Mouse (Mus musculus) brain, embryonic 14.5 days (tissue): ENCODE data around the gene Stoml2. TPM values are rescaled to one million over a fixed set of nuclear protein-coding genes. Genes with fewer than 3 reads are reported as not detected.

Experiments
- DNase-seq: peaks from one replicate; pipeline ENCODE4 v3.0.0-alpha.2; 2011; ENCODE audit warnings: low read depth
- CTCF ChIP-seq: fragments of 200-500 bp; IDR thresholded peaks from 2 replicates; pipeline ENCODE4 v1.5.1; 2012; ENCODE audit warnings: inconsistent platforms, mild to moderate bottlenecking, moderate library complexity, borderline replicate concordance; ENCODE audit not compliant: insufficient read depth, insufficient read length; ENCODE audit errors: extremely low read depth
- POLR2A ChIP-seq: fragments of 200-500 bp; IDR thresholded peaks from 2 replicates; pipeline ENCODE4 v1.6.1; 2012; ENCODE audit warnings: mild to moderate bottlenecking, inconsistent platforms, borderline replicate concordance; ENCODE audit not compliant: poor library complexity, insufficient read depth, insufficient read length, severe bottlenecking; ENCODE audit errors: extremely low read depth
- polyA plus RNA-seq: library from polyadenylated mRNA; depleted of rRNA; stranded (reverse); fragments of >200 nt; gene quantifications from 2 replicates; pipeline ENCODE4 v1.2.3, GENCODE M21; 2012

Gene Stoml2
- polyA plus RNA-seq, 1 experiment: 106 TPM

DNA sequence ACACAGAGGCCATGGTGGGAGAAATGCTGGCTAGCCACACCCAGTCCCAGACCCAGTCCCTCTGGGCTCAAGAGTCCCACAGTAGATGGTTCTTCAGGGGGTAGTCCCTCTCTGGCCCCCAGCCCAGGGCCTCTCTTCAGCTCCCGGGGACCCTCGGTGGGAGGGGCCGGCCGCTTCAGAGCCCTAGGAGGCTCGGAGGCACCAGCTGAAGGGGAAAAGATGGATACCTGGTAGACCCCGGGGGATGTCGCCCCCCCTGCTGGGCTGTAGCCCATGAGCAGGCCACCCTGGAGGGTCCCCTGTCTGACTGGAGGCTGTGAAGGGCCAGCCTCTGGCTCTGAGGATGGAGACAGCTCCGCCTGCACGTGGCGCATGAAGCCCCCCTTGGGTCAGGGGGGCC, 4.8 kb upstream of the Stoml2 start:
- TF ChIP-seq CTCF (no peak), POLR2A (no peak)
- DNase-seq: no peak

DNA sequence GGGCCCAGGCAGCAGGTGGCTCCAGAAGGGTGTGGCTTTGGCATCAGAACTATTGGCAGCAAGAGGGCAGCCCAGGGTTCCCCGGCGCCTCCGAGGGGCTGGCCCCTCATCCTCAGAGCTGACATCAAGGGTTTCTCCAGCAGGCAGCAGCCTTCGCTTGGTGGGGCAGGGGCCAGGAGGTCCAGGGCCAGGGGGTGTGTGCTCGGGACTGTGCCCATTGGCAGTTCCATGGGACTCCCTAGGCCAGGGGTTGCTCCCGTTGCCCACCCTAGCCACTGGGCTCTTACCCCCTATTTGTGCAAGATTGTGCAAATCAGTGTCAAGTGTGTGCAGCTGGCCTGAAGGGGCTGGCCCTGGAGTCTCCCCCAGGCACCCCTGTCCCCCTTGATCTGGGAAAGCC, 4.3 kb upstream of the Stoml2 start:
- TF ChIP-seq CTCF (no peak), POLR2A (no peak)
- no peak for DNase-seq

DNA sequence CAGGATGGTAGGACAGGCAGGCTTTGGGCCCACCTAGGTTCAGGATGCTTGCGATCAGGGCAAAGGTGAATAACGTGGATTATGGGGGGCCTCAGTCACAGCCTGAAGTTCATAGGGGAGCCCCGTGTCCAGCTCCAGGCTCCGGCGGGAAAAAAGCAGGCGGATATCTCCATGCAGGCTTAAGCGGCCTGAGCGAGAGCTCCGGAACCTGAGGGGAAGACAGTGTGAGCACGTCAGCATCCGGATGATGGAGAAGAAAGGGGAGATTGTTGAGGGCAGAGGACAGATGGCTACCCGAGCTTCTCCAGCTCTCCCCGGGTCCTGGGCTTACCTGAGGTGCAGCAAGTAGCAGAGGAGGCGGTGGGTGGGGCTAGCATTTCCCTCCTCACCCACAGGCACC, 2.0 kb upstream of the Stoml2 start:
- TF ChIP-seq POLR2A (no peak), CTCF (no peak)
- no peak for DNase-seq

DNA sequence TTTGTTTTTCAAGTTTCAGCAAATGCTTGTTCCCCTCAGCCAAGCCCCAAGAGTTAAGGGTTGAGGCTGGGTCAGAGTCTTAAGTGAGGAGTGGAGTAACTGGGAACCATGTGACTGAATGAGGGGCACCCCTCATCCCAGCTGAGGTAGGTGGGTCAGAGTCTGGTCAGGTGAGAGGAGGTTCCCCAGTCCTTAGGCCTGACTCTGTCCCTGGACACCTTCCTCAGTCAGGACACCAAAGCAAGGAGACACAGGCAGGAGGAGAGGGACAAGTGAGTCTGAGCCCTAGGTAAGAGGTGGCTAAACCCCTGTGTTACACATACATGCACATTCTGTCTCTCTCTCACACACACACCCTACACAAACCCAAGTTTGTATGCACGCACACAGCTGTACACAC, 991 bp upstream of the Stoml2 start:
- TF ChIP-seq CTCF (no peak), POLR2A (no peak)
- DNase-seq: no peak

DNA sequence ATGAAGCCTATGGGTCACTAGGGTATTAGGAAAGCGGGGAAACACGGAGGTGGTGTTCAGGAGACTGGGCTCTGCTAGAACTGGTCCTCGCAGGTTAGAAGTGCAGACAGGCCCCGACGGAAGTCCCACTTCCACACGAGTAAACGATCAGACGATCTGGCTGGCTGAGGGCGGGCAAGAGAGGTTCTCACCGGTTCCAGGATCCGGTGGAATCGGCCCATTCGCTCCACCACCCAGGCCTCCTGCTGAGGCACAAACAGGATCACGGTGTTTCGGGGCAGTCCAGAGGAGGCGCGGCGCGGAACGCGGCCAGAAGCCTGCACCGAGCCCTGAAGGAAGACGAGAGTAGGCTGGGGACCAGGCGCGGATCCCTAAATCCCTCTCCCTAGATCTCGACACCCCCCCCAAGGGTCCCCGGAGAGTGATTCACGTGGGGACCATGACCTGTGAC, 705 bp downstream of the Stoml2 start:
- no peak for DNase-seq
- no peak for TF ChIP-seq POLR2A

DNA sequence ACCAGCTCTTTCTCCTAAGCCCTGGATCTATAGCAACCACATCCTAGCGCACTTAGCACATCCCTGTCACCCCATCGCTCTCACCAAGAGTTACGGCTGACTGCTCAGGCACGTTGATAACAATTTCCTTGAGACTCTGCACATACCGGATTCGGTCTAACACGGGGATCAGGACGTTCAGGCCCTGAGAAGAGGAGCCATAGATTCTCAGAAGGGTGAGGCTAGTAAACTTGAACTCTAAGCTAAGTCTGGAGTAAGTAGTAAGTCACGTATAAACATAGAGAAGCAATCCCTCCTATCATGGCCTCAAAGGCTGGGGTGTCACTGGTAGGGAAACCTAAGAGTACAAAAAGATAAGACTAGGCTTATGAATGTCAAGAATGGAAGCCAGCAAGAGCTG, 1.2 kb downstream of the Stoml2 start:
- DNase-seq: no peak
- TF ChIP-seq POLR2A (no peak), CTCF (no peak)

DNA sequence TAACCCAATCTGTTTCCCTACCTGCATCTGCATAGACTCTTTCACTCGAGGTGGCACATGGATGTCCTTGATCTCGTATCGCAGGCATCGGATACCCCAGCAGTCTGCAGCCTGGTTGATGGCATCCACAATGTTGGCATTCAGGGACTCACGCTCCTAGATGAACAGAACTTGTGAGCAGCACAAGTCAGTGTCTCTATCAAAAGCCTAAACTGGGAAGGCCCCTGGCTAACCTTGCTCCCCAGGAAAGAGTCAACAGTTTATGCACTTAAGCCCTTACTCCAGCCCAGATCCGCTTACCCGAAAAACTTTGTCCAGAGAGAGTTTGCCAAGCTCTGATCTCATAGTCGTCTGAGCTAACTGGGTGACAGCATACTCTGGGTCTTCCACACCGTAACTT, 1.8 kb downstream of the Stoml2 start:
- no peak for TF ChIP-seq POLR2A
- no peak for TF ChIP-seq CTCF
- no peak for DNase-seq

DNA sequence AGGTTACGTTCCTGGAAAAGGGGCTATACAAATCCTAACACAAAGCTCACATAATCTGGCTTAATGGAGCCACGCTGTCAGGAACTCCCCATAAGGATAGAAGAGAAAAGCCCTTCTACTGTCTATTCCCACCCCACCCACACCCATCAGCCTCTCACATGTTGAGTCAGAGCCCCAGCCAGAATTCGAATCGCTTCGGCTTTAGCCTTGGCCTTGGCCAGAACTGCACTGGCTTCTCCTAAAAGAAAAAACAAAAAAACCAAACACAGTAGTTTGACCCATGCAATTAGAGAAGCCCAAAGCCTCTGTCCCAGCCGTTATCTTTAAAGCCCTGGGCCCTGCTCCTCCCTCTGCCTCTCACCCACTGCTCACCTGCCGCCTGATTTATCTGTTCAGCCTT, 2.4 kb downstream of the Stoml2 start:
- DNase-seq: no peak
- TF ChIP-seq CTCF (no peak), POLR2A (no peak)

DNA sequence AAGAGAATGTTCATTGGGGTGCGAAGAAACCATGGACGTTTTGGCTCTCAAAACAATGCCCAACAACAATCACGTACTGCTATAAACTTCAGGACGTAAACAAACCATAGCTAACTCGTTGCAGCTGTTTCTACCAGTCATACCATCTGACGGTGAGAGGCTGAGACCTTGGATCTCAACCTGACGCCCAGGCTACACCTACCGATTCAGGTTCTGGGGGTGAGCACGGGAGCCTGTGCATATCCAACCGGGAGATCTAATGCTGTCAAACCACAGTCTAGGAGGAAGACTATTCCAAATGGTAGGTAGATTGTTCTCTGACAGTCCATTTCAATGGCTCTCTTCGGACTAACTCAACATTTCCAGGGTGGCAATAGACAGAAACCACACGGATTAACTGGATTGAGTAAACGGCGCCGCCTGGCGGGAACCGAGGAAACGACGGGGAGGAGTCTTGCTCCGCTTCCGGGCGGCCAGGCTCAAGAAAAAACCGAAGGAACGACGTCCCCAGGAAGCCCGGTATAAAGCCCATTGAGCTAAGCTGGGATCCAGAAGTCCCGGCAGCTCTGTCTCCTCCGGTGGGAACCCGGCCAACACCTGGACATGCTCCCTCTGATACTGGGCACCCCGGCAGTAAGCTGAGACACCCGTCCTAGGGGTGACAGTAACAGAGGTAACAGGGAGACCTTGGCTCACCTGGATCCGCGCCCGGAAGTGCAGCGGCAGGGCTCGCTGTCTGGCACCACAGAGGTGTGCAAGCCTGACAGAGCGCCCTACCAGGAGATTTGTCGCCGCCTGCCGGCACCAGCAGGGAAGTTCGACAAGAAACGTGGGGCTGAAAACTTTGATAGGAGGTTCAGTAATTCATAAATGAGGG, 6.2 kb downstream of the Stoml2 start, which contains the start of gene Pigo:
TSS of gene Pigo (minus strand) at position 736 of the 877 bp plus-strand sequence.
- TF ChIP-seq CTCF (peak; percentile 92), POLR2A (peak; percentile 56; the same call in 1 of the 2 replicates)
- DNase-seq: peak; percentile 97

DNA sequence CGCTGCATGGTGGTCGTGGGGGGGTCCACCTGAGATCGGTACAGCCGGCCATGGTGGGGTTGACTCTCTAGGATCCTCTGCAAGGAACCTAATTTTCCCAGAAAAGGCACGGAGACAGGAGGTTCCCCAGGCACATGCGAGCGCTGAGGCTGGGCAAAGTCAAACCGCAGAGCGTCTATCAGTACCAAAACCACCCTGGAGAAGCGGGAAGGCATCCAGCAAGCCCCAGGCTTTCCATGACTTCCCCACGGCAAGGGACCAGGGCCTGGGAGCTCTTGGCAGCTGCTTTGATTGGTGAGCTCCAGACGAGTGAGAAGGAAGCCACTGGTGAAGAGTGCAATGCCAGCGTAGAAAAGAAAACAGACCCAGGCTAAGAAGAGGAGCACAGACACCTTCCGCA, 6.8 kb downstream of the Stoml2 start:
- TF ChIP-seq POLR2A: no peak
- no peak for TF ChIP-seq CTCF
- no peak for DNase-seq

DNA sequence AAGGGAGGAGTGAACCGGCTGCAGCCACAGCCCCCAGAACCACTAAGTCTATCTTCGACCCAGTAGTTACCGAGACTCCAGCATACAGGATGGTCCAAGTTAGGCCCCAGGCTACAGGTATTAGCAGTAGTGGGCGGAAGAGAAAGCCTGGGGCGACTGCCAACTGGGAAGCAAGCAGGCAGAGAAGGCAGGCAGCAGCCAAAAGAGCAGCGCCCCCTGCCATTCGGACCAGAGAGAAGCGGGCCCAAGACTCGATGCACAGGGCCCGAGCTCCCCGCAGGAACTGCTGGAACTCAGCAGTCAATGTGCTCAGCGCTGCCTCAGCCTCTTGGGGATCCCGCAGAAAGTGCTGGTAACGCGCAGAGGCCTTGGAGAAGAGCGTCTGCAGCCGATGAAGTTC, 10.2 kb downstream of the Stoml2 start:
- TF ChIP-seq CTCF (no peak), POLR2A (no peak)

DNA sequence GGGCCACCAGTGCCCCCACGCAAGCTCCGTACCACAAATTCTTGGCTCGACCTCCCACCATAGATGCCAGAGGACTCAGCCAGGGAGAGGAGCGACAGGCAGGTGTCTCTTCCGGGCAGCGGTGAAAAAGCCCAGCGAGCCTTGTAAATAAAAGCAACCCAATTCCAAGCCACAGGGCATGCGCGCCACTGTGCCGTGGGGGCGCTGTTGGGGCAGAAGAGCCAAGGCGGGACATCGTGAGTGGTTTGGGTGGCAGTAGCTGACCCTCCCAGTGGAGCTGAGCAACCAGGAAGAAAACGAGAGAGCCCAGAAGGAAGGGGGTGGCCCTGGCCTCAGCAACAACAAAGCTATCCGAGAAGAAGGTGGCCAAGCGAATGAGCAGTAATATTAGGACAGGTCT, 10.6 kb downstream of the Stoml2 start:
- DNase-seq: no peak
- TF ChIP-seq POLR2A (no peak), CTCF (no peak)

More for the DNA sequence above, 10.2 kb downstream of the Stoml2 start:
- no peak for DNase-seq
